Mouse (Mus musculus): ENCODE data around the gene Lif. TPM values are rescaled to one million over a fixed set of nuclear protein-coding genes. Genes with fewer than 3 reads are reported as not detected.

The Lif gene
- polyA plus RNA-seq, 1 experiment = 2.2 TPM

DNA sequence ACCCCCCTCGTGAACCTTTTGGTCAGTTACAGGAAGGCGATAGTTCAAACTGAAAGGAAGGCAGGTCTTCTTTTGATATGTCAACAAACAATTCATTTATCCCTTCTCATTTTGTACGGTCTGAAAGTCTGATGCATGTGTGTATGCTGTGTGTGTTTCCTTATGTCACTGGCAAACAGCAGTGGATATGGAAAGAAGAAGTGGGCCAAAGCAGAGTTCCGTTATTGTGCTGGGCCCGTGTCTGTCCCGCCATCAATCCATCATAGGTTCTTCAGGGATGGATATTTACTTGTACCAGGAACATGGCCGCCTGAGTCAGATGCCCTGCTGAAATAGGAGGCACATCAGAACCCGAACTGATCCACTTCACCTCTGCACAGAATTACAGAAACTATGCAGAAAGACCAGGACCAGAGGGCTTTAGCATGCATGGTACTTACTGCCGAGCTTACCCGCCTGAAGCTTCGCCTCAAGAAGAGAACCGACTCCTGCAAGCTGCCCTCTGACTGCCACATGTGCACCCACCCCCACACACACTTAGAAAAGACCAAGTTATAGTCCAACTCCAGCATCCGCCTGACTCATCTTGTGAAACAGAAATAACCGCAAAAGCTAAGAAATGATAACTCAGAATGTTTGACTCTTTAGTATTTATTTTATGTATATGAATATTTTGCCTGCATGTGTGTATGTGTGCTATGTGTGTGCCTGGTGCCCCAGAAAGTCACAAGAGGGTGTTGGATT lies 62.0 kb downstream of the Lif start:
- Histone ChIP-seq H3K36me3 (ENCODE audit: control insufficient read depth, insufficient read depth, low read length) (no peaks in the 10 kb centered on the region), H3K27ac (ENCODE audit: control insufficient read depth, insufficient read depth, low read length) (no peak overlapping the region), H3K4me3 (ENCODE audit: control insufficient read depth, insufficient read depth, low read length) (no peak overlapping the region), H3K27me3 (ENCODE audit: control insufficient read depth, insufficient read depth, low read length) (no peaks in the 10 kb centered on the region), H3K4me1 (replicated peaks; ENCODE audit: control insufficient read depth, insufficient read depth, low read length) (no peaks in the 10 kb centered on the region)
- DNase-seq = no peak
- WGBS = 92% methylated on average over 14 of the region's 14 CpGs
- no peak for TF ChIP-seq CTCF (IDR thresholded peaks at IDR 0.05; ENCODE audit: borderline replicate concordance, control insufficient read depth, extremely low read depth, insufficient read depth, low read length, poor library complexity)
- no peak for TF ChIP-seq POLR2A (IDR thresholded peaks at IDR 0.05; ENCODE audit: control insufficient read depth, extremely low read depth, insufficient read depth, low read length, poor library complexity)

DNA sequence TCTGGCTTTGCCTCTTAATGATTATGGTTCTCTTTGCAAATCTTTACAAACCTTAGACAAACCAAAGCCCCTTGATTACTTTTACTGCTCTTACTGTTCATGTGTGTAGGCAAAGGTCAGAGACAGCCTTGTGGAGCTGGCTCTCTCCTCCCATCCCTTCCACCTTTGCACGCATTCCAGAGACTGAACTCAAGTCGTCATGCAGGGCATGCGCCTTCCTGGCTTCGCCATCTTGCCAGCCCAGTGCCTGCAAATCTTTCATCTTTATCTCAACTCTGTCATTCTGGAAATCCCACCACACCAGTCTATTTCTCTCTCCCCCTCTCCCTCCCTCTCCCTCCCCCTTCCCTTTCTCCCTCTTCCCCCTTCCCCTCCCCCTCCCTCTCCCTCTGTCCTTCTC lies 63.5 kb downstream of the Lif start:
- Histone ChIP-seq H3K4me3 (ENCODE audit: control insufficient read depth, insufficient read depth, low read length) (no peak overlapping the region), H3K27me3 (ENCODE audit: control insufficient read depth, insufficient read depth, low read length) (no peaks in the 10 kb centered on the region), H3K4me1 (replicated peaks; ENCODE audit: control insufficient read depth, insufficient read depth, low read length) (no peaks in the 10 kb centered on the region), H3K36me3 (ENCODE audit: control insufficient read depth, insufficient read depth, low read length) (no peaks in the 10 kb centered on the region), H3K27ac (ENCODE audit: control insufficient read depth, insufficient read depth, low read length) (no peak overlapping the region)
- WGBS = 96% methylated on average over 4 of the region's 4 CpGs
- TF ChIP-seq CTCF (IDR thresholded peaks at IDR 0.05; ENCODE audit: borderline replicate concordance, control insufficient read depth, extremely low read depth, insufficient read depth, low read length, poor library complexity) (no peak), POLR2A (IDR thresholded peaks at IDR 0.05; ENCODE audit: control insufficient read depth, extremely low read depth, insufficient read depth, low read length, poor library complexity) (no peak)
- no peak for DNase-seq

Other genes with a start within 250 kb of the Lif start
- gene Sec14l4, start 226.1 kb upstream of the Lif start, polyA plus RNA-seq (2012; rRNA removed) = 0.44 and 0.85 TPM in 2 replicates
- gene Sec14l3, start 192.7 kb upstream of the Lif start, polyA plus RNA-seq (2012; rRNA removed) = 0.49 and 0.52 TPM in 2 replicates
- gene Mtfp1, start 162.1 kb upstream of the Lif start, polyA plus RNA-seq (2012; rRNA removed) = 7.0 and 11.6 TPM in 2 replicates
- 0.42 and 1.1 TPM in 2 replicates for gene Sec14l2, start 134.1 kb upstream of the Lif start, polyA plus RNA-seq (2012; rRNA removed)
- 27.0 and 29.4 TPM in 2 replicates for gene Rnf215, start 122.4 kb upstream of the Lif start, polyA plus RNA-seq (2012; rRNA removed)
- gene Ccdc157, start 97.3 kb upstream of the Lif start, polyA plus RNA-seq (2012; rRNA removed) = 5.4 and 7.8 TPM in 2 replicates
- 79.9 and 91.6 TPM in 2 replicates for gene Sf3a1, start 97.2 kb upstream of the Lif start, polyA plus RNA-seq (2012; rRNA removed)
- 98.1 and 112 TPM in 2 replicates for gene Tbc1d10a, start 70.8 kb upstream of the Lif start, polyA plus RNA-seq (2012; rRNA removed)
- 23.3 and 34.5 TPM in 2 replicates for gene Castor1, start 39.3 kb upstream of the Lif start, polyA plus RNA-seq (2012; rRNA removed)
- gene Osm, start 21.1 kb upstream of the Lif start, polyA plus RNA-seq (2012; rRNA removed) = 5.3 and 5.8 TPM in 2 replicates
- 0.10 and 0.28 TPM in 2 replicates for gene Hormad2, start 183.5 kb downstream of the Lif start, polyA plus RNA-seq (2012; rRNA removed)